Mouse (Mus musculus): ENCODE measurements around the gene H2-T22. TPM values are rescaled to one million over a fixed set of nuclear protein-coding genes. Genes with fewer than 3 reads are reported as not detected.
"Not testable (repeated sequence)": the region's sequence is repeated elsewhere in the genome, so short reads cannot be mapped to it uniquely, and the experiment has no call there.

H2-T22 gene
- total RNA-seq, 2 experiments from 2014 or later, result 8.8 to 9.7 TPM

DNA sequence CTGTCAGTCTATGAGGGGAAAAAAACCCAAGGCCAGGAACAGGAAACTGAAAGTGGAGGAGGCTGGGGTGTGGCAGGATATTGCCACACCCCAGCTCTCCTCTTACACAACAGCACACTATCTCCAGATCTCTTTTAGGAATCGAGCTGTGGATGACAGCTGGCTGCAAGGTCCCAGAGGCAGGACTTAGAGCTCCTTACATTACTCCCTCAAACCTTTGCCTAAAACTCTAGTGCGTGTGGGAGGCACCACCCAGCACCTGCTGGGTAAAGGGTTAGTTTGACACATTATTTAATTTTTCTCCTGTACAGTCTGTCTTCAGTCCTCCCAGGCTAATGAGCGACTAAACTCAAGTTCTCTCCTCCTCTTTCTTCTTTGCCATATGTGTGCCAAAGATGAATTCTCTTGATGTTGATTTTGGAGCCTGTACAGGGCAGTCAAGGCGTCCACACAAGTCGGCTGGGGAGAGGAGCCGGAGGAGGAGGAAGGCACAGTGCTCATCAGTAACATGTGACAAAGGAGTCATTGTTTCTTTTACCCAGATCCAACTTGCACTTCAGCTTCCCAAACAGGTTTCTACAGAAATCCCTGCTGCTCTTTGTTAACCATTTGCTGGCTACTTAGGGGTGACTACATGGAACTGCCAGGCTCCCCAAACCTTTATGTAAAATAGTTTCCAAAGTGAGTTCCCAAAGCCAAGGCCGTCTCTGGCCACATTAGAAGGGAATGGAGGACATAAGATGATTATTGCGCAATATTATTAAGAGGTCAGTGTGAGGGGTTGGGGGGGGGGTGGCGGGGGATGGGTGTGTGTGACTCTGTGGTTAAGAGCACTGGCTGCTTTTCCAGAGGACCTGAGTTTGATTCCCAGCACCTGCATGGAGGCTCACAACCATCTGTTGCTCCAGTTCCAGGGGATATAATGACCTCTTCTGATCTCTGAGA lies 18.6 kb downstream of the H2-T22 start:
- peak; percentile 42 for DNase-seq
- peak overlapping the region; percentile 42 for H3K4me3 ChIP-seq
- H3K27ac ChIP-seq, result peak overlapping the region; percentile 86
- intact Hi-C loops (cut with DNase I), result no loop called here
- no peak for TF ChIP-seq CTCF (IDR thresholded peaks at IDR 0.05)

DNA sequence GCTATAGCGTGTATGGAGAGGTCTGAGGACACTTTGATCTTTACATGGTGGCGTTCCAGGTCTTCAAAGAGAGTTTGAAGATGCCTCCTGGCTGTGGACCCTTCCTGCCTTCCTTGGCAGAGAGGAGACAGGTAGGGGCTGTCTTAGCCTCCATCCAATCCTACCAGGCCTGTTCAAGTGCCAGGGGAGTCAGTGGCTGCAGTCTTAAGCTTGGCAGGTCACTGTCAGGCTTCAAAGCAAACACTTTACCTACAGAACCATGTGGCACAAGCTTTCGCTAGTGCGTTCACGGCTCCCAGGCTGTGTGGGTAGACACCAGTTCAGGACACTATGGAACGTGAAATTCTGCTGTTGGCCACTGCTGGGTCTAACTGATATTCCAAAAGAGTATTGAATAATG lies 19.6 kb downstream of the H2-T22 start:
- no peak for TF ChIP-seq CTCF (IDR thresholded peaks at IDR 0.05)
- intact Hi-C loops (cut with DNase I), result no loop called here
- Histone ChIP-seq H3K4me3 (no peak overlapping the region), H3K27ac (peak overlapping the region; percentile 86)
- no peak for DNase-seq

DNA sequence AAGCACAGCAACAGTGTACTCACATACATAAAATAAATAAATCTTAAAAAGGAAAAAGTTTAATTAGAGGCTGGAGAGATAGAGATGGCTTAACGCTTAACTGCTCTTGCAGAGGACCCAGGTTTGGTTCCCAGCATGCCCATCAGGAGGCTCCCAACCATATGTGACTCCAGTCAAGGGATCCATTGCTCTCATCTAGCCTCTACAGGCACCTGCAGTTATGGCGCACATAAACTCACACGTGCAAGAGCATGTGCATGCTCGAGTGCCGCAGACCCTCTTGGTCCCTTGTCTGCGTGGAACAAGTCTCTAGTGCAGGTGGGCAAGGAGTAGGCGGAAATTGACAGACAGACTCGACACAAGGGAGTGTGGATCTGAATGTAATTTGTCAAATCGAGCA lies 20.4 kb downstream of the H2-T22 start:
- peak overlapping the region; percentile 86; the same call in 1 of the 2 replicates for H3K27ac ChIP-seq

DNA sequence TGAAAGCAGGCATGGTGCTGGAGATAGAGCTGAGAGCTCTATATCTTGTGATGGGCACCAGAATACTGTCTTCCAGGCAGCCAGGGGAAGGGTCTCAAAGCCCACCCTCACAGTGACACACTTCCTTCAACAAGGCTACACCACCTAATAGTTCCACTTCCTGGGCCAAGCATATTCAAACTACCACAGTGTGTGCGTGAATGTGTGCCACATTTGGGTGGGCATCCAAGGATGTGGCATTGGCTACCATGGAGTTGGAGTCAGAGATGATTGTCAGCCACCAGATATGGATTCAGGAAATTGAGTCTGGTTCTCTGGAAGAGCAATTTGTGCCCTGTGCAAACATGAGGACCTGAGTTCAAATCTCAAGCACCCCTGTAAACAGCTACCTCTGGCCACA lies 21.2 kb downstream of the H2-T22 start:
- Histone ChIP-seq H3K4me3 (peak overlapping the region; percentile 72), H3K27ac (peak overlapping the region; percentile 86)
- intact Hi-C loops (cut with DNase I), result no loop called here
- no peak for TF ChIP-seq CTCF (IDR thresholded peaks at IDR 0.05)
- DNase-seq, result no peak

More for the DNA sequence above, 20.4 kb downstream of the H2-T22 start:
- DNase-seq, result no peak
- intact Hi-C loops (cut with DNase I), result no loop called here
- no peak overlapping the region for H3K4me3 ChIP-seq
- no peak for TF ChIP-seq CTCF (IDR thresholded peaks at IDR 0.05)

DNA sequence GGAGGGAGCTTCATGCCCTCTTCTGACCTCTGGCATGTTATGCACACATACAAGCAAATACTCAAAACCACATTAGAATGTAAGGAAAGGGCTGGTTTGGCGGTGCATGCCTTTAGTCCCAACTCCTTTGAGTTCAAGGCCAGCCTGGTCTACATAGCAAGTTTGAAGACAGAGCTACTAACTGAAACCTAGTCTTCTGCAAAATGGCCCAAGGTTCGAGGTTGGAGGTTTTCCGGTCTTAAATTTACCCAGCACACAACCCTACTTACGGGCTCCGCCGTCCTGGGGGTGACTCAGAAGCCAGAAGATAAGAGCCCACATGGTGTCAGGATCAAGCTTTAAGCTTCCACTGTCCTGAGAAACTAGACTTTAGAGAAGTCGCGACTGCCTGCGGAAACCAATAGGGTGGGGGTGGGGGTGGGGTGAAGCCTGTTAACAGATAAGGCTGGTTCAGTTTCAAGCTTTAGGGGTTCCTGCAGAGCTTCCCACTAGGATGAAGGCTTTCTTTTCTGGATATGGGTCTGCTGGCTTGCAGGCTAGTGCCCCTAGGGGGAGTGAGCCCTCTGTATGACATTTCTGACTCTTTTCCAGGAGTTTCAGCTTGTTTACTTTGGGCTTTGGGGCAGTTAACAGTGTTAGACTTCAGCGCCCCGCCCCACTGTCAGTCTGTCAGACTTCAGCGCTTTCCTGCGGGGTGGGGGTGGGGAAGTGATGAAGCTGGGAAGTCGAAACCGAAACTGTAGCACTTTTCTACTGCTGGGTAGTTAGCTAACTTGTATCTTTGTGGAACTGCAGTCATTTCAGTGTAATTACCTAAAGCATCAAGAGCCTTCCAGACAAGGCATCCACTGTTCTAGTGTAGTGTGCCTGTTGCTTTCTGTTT lies 22.1 kb downstream of the H2-T22 start, which contains the start of gene H2-T24:
TSS of gene H2-T24 (minus strand) at position 370 of the 883 bp plus-strand sequence.
- H3K4me3 ChIP-seq, result peak within 1 kb of the TSS; percentile 72
- TF ChIP-seq CTCF (IDR thresholded peaks at IDR 0.05), result peak; percentile 41
- intact Hi-C loops (cut with DNase I), result no loop called here
- peak within 1 kb of the TSS; percentile 86 for H3K27ac ChIP-seq
- peak; percentile 69 for DNase-seq

DNA sequence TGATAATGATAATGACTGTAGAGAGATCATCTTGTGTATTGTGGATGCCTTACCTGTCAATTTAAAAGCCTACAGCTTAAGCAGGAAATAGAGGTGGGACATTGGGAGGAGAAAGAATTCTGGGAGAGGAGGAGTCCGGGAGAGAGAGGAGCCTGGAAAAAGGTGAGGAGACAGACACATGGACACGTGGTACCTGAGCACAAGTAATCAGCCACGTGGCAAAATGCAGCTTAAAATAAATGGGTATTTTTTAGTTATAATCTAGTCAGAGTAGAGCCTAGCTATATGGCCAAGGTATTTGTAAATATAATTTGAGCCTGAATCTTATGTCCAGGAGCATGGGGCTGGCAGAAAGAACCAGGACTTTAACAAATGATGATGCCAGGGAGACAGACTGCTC lies 23.0 kb downstream of the H2-T22 start:
- TF ChIP-seq CTCF (IDR thresholded peaks at IDR 0.05), result no peak
- H3K4me3 ChIP-seq, result peak overlapping the region; percentile 72
- no peak for DNase-seq
- intact Hi-C loops (cut with DNase I), result no loop called here
- H3K27ac ChIP-seq, result peak overlapping the region; percentile 86

DNA sequence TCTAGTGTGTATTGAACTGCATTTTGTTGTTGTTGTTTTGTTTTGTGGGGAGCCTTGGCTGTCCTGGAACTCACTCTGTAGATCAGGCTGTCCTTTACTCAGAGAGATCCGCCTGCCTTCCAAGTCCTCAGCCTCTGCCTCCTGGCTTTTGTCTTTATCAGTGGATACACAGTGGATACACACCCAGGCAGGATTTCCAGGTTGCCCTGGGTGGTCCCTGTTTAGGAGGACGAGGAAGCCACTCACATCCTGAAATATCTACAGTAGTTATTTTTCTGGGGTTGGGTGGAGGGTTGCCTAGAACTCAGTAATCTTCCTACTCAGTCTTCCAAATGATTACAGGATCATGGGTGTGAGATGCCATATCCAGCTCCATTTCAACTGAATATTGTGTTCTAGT lies 23.6 kb downstream of the H2-T22 start:
- intact Hi-C loops (cut with DNase I), result no loop called here
- DNase-seq, result peak; percentile 26
- no peak for TF ChIP-seq CTCF (IDR thresholded peaks at IDR 0.05)
- peak overlapping the region; percentile 72 for H3K4me3 ChIP-seq
- H3K27ac ChIP-seq, result peak overlapping the region; percentile 86

DNA sequence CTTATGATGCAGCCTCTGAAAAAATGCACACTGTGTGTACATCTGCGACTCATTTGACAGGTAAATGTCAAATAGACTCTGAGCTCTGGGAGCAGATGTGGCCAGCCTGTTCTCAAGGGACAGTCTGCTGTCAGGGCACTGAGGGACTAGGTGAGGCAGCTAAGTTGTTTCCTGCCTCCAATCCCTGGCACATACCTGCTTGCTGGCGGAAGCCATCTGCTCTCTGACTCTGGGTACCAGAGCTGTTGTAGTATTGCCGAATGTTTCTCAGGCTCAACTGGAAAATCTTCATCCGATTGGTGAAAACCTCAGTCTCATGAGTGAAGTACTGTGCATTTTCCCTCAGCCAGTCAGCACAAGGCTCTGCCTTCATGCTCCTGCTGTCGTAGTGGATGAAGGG lies 25.5 kb downstream of the H2-T22 start:
- Histone ChIP-seq H3K4me3 (no peak overlapping the region), H3K27ac (no peak overlapping the region)
- TF ChIP-seq CTCF (IDR thresholded peaks at IDR 0.05), result no peak
- intact Hi-C loops (cut with DNase I), result no loop called here
- DNase-seq, result no peak

DNA sequence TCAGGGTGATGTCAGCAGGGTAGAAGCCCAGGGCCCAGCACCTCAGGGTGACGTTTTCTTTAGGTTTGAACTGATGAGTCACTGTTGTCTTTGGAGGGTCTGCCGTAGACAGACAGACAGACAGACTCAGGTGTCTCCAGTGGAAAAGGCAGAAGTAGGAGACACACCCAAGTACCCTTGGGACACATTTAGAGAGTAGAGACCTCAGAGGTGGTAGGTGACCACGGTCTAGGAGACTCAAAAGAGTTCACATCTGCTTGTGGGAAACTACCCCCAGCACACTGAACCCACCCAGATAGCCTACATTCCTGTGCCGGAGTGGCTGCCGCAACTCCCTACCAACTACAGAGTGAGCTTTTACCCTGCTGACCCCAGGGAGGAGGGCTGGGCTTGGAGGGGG lies 27.6 kb downstream of the H2-T22 start:
- no peak for TF ChIP-seq CTCF (IDR thresholded peaks at IDR 0.05)
- intact Hi-C loops (cut with DNase I), result no loop called here
- Histone ChIP-seq H3K27ac (no peak overlapping the region), H3K4me3 (no peak overlapping the region)
- DNase-seq, result no peak

DNA sequence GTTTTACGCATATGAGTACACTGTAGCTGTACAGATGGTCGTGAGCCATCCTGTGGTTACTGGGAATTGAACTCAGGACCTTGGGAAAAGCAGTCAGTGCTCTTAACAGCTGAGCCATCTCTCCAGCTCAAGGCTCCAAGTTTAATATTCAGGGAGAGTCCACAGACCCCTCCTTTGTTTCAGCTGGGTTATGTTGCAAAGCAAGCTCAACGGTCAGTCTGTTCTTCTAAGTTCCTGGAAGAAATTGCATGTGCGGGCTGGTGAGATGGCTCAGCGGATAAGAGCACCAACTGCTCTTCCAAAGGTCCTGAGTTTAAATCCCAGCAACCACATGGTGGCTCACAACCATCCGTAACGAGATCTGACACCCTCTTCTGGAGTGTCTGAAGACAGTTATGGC lies 38.1 kb downstream of the H2-T22 start:
- H3K4me3 ChIP-seq; H3K27ac ChIP-seq; DNase-seq; intact Hi-C loops (cut with DNase I): not testable (repeated sequence)

DNA sequence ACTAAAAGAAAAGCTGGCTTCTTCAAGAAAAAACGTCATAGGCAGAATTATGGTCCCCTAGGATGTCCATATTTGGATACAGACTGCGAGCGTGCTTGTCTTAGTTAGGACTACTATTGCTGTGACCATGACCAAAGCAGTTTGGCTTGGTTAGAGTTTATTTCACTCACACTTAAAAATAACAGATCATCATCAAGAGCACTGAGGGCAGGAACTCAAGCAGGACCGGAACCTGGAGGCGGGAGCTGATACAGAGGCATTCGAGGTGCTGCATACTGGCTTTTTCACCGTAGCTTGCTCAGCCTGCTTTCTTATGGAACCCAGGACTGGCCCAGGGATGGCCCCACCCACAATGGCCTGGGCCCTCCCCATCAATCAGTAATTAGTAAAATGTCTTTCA lies 39.2 kb downstream of the H2-T22 start:
- intact Hi-C loops (cut with DNase I), result no loop called here
- DNase-seq, result no peak

DNA sequence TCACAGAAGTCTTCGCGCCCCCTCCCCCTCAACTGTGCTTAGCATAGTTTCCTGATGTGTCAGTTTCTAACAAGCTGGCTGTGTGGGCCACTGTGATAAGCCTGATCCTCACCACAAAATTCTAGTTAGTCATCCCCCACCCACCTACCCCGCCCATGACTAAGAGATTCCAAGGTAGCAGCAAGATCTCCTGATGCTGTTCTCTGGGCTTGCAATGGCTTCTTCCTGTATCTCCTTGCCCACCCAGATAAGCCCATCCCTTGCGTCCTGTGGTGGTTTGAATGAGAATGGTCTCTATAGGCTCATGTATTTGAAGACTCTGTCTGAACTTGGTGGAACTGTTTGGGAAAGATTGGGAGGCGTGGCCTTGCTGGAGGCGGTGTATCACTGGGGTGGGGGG lies 40.6 kb downstream of the H2-T22 start:
- TF ChIP-seq CTCF (IDR thresholded peaks at IDR 0.05), result no peak
- intact Hi-C loops (cut with DNase I), result no loop called here
- Histone ChIP-seq H3K4me3 (no peak overlapping the region), H3K27ac (no peak overlapping the region; the same call in 1 of the 2 replicates)
- no peak for DNase-seq

More for the DNA sequence above, 39.2 kb downstream of the H2-T22 start:
- no peak overlapping the region for H3K4me3 ChIP-seq
- no peak overlapping the region for H3K27ac ChIP-seq
- no peak for TF ChIP-seq CTCF (IDR thresholded peaks at IDR 0.05)

All from gastrocnemius, adult 2 months (tissue).